Mouse (Mus musculus) ES-CJ7 (cell line): ENCODE measurements around the gene Nrp2.

Source experiments
- DNase-seq: peaks from one replicate; pipeline ENCODE4 v3.0.0; 2011; ENCODE audit warnings: low read depth, low spot score

Nrp2 gene

GRCm38 (mm10) chr1:62723891-62724290 is 20.8 kb downstream of the Nrp2 start:
- DNase-seq = no peak

GRCm38 (mm10) chr1:62724461-62725021 is 21.5 kb downstream of the Nrp2 start:
- no peak for DNase-seq

GRCm38 (mm10) chr1:62725032-62725678 is 22.1 kb downstream of the Nrp2 start:
- DNase-seq = no peak

GRCm38 (mm10) chr1:62727191-62727590 is 24.1 kb downstream of the Nrp2 start:
- no peak for DNase-seq

- DNase-seq = no peak
These were observed 25.3 kb downstream of the Nrp2 start for GRCm38 (mm10) chr1:62728421-62728820.

- DNase-seq = no peak
These were observed 25.8 kb downstream of the Nrp2 start for GRCm38 (mm10) chr1:62728926-62729325.

- DNase-seq = no peak
These were observed 26.5 kb downstream of the Nrp2 start for GRCm38 (mm10) chr1:62729345-62730150.

GRCm38 (mm10) chr1:62732036-62732435 is 29.0 kb downstream of the Nrp2 start:
- no peak for DNase-seq

GRCm38 (mm10) chr1:62734420-62734931 is 31.4 kb downstream of the Nrp2 start:
- DNase-seq = no peak

GRCm38 (mm10) chr1:62734980-62735379 is 31.9 kb downstream of the Nrp2 start:
- DNase-seq = no peak

GRCm38 (mm10) chr1:62735835-62736234 is 32.8 kb downstream of the Nrp2 start:
- DNase-seq = no peak

- peak; percentile 95 for DNase-seq
These were observed 33.4 kb downstream of the Nrp2 start for GRCm38 (mm10) chr1:62736455-62737012.

- peak; percentile 93 for DNase-seq
These were observed 35.1 kb downstream of the Nrp2 start for GRCm38 (mm10) chr1:62738165-62738564.

GRCm38 (mm10) chr1:62742092-62742491 is 39.0 kb downstream of the Nrp2 start:
- no peak for DNase-seq

GRCm38 (mm10) chr1:62743064-62743694 is 40.1 kb downstream of the Nrp2 start:
- peak; percentile 88 for DNase-seq

GRCm38 (mm10) chr1:62745889-62746288 is 42.8 kb downstream of the Nrp2 start:
- DNase-seq = no peak

- no peak for DNase-seq
These were observed 44.5 kb downstream of the Nrp2 start for GRCm38 (mm10) chr1:62747421-62748111.

GRCm38 (mm10) chr1:62748361-62748760 is 45.3 kb downstream of the Nrp2 start:
- no peak for DNase-seq

GRCm38 (mm10) chr1:62749716-62750115 is 46.6 kb downstream of the Nrp2 start:
- DNase-seq = no peak

GRCm38 (mm10) chr1:62750408-62751008 is 47.4 kb downstream of the Nrp2 start:
- DNase-seq = no peak
